Mouse (Mus musculus): ENCODE measurements at regions not wholly inside any gene's neighbourhood (a gene's known extent, or its start where the extent isn't known, plus 50 kb on each side); places are given as distances from the start of the nearest gene placed in this dataset.
A peak's percentile ranks its signal among the peaks of the same experiment; 100 is the strongest.

GRCm38 (mm10) chr9:34029503-34030169 lies 456.1 kb upstream of the Kirrel3 start:
- no peak for ATAC-seq (ENCODE audit: insufficient number of reproducible peaks, insufficient read depth, low FRiP score, low TSS enrichment, low read depth)
- H3K27ac ChIP-seq = no peak overlapping the region
- no peak overlapping the region for H3K9ac ChIP-seq
- 0 out of 2 replicates have a peak overlapping the region, but pooled peaks have one; percentile 1 for H3K4me2 ChIP-seq
- WGBS = 25% methylated on average over 10 of the region's 10 CpGs
- H3K4me1 ChIP-seq = peaks cover 10% of the 10 kb centered on the region
- H3K27me3 ChIP-seq = no peaks in the 10 kb centered on the region
- H3K9me3 ChIP-seq = no peaks in the 10 kb centered on the region
- H3K4me3 ChIP-seq = no peak overlapping the region
- no peaks in the 10 kb centered on the region for H3K36me3 ChIP-seq

GRCm38 (mm10) chr9:34054435-34054834 lies 431.3 kb upstream of the Kirrel3 start:
- no peaks in the 10 kb centered on the region for H3K36me3 ChIP-seq
- no peak overlapping the region for H3K9ac ChIP-seq
- H3K4me1 ChIP-seq = no peaks in the 10 kb centered on the region
- no peak overlapping the region for H3K4me2 ChIP-seq
- H3K9me3 ChIP-seq = no peaks in the 10 kb centered on the region
- no peak for ATAC-seq (ENCODE audit: insufficient number of reproducible peaks, insufficient read depth, low FRiP score, low TSS enrichment, low read depth)
- no peak overlapping the region for H3K4me3 ChIP-seq
- H3K27ac ChIP-seq = no peak overlapping the region
- H3K27me3 ChIP-seq = no peaks in the 10 kb centered on the region
- 56% methylated on average over 2 of the region's 2 CpGs for whole genome bisulfite sequencing
